Mouse (Mus musculus): ENCODE results near the gene H2-K1. TPM values are rescaled to one million over a fixed set of nuclear protein-coding genes. Genes with fewer than 3 reads are reported as not detected.

The H2-K1 gene
- polyA plus RNA-seq, 1 experiment: 79.0 TPM

- Histone ChIP-seq H3K27ac (ENCODE audit: insufficient read depth, low read length) (no peak overlapping the region), H3K4me1 (ENCODE audit: control insufficient read depth, insufficient read depth, low read length) (peaks cover 11% of the 10 kb centered on the region), H3K4me3 (ENCODE audit: insufficient read depth, low read length) (no peak overlapping the region)
- TF ChIP-seq CTCF (IDR thresholded peaks at IDR 0.05; ENCODE audit: extremely low read depth, insufficient read depth, low read length) (peak; percentile 60), POLR2A (IDR thresholded peaks at IDR 0.05; ENCODE audit: extremely low read depth, insufficient read depth, low read length) (no peak)
Measured at GRCm38 (mm10) chr17:34034064-34034463, 33.9 kb upstream of the H2-K1 start.

GRCm38 (mm10) chr17:34033441-34033840, 33.3 kb upstream of the H2-K1 start:
- TF ChIP-seq POLR2A (IDR thresholded peaks at IDR 0.05; ENCODE audit: extremely low read depth, insufficient read depth, low read length) (no peak), CTCF (IDR thresholded peaks at IDR 0.05; ENCODE audit: extremely low read depth, insufficient read depth, low read length) (no peak)
- H3K4me3 ChIP-seq (ENCODE audit: insufficient read depth, low read length): no peak overlapping the region
- H3K27ac ChIP-seq (ENCODE audit: insufficient read depth, low read length): no peak overlapping the region
- peaks cover 11% of the 10 kb centered on the region for H3K4me1 ChIP-seq (ENCODE audit: control insufficient read depth, insufficient read depth, low read length)

GRCm38 (mm10) chr17:34032806-34033205, 32.7 kb upstream of the H2-K1 start:
- peaks cover 11% of the 10 kb centered on the region for H3K4me1 ChIP-seq (ENCODE audit: control insufficient read depth, insufficient read depth, low read length)
- H3K27ac ChIP-seq (ENCODE audit: insufficient read depth, low read length): peak overlapping the region; percentile 47; the same call in 1 of the 2 replicates
- H3K4me3 ChIP-seq (ENCODE audit: insufficient read depth, low read length): peak overlapping the region; percentile 72
- TF ChIP-seq CTCF (IDR thresholded peaks at IDR 0.05; ENCODE audit: extremely low read depth, insufficient read depth, low read length): no peak

- Histone ChIP-seq H3K27ac (ENCODE audit: insufficient read depth, low read length) (peak overlapping the region; percentile 86), H3K4me3 (ENCODE audit: insufficient read depth, low read length) (peak overlapping the region; percentile 72), H3K4me1 (ENCODE audit: control insufficient read depth, insufficient read depth, low read length) (peaks cover 11% of the 10 kb centered on the region)
- TF ChIP-seq POLR2A (IDR thresholded peaks at IDR 0.05; ENCODE audit: extremely low read depth, insufficient read depth, low read length): peak; percentile 28; the same call in 1 of the 2 replicates
- no peak for TF ChIP-seq CTCF (IDR thresholded peaks at IDR 0.05; ENCODE audit: extremely low read depth, insufficient read depth, low read length)
Measured at GRCm38 (mm10) chr17:34032174-34032632, 32.1 kb upstream of the H2-K1 start.

GRCm38 (mm10) chr17:34031465-34032173, 31.5 kb upstream of the H2-K1 start, which contains the start of the genes Slc39a7 and Rxrb:
Gene Slc39a7 (minus strand): TSS chr17:34031682.
Gene Rxrb (plus strand): TSS chr17:34031812.
- Histone ChIP-seq H3K27ac (ENCODE audit: insufficient read depth, low read length) (peak within 1 kb of the TSS; percentile 86), H3K4me1 (ENCODE audit: control insufficient read depth, insufficient read depth, low read length) (peaks cover 13% of the 10 kb centered on the region), H3K4me3 (ENCODE audit: insufficient read depth, low read length) (peak within 1 kb of the TSS; percentile 72)
- TF ChIP-seq POLR2A (IDR thresholded peaks at IDR 0.05; ENCODE audit: extremely low read depth, insufficient read depth, low read length): peak; percentile 56
- no peak for TF ChIP-seq CTCF (IDR thresholded peaks at IDR 0.05; ENCODE audit: extremely low read depth, insufficient read depth, low read length)

- Histone ChIP-seq H3K4me1 (ENCODE audit: control insufficient read depth, insufficient read depth, low read length) (peaks cover 13% of the 10 kb centered on the region), H3K27ac (ENCODE audit: insufficient read depth, low read length) (no peak overlapping the region), H3K4me3 (ENCODE audit: insufficient read depth, low read length) (peak overlapping the region; percentile 72)
- TF ChIP-seq CTCF (IDR thresholded peaks at IDR 0.05; ENCODE audit: extremely low read depth, insufficient read depth, low read length): no peak
- TF ChIP-seq POLR2A (IDR thresholded peaks at IDR 0.05; ENCODE audit: extremely low read depth, insufficient read depth, low read length): no peak
Measured at GRCm38 (mm10) chr17:34030861-34031326, 30.7 kb upstream of the H2-K1 start.

GRCm38 (mm10) chr17:34029890-34030595, 29.9 kb upstream of the H2-K1 start:
- no peak for TF ChIP-seq POLR2A (IDR thresholded peaks at IDR 0.05; ENCODE audit: extremely low read depth, insufficient read depth, low read length)
- Histone ChIP-seq H3K4me3 (ENCODE audit: insufficient read depth, low read length) (peak overlapping the region; percentile 72), H3K27ac (ENCODE audit: insufficient read depth, low read length) (no peak overlapping the region), H3K4me1 (ENCODE audit: control insufficient read depth, insufficient read depth, low read length) (peaks cover 13% of the 10 kb centered on the region)

GRCm38 (mm10) chr17:34029150-34029889, 29.2 kb upstream of the H2-K1 start:
- TF ChIP-seq POLR2A (IDR thresholded peaks at IDR 0.05; ENCODE audit: extremely low read depth, insufficient read depth, low read length) (0 out of 2 replicates have a peak, but pooled peaks have one; percentile 2), CTCF (IDR thresholded peaks at IDR 0.05; ENCODE audit: extremely low read depth, insufficient read depth, low read length) (no peak)
- H3K4me1 ChIP-seq (ENCODE audit: control insufficient read depth, insufficient read depth, low read length): peaks cover 13% of the 10 kb centered on the region
- H3K4me3 ChIP-seq (ENCODE audit: insufficient read depth, low read length): no peak overlapping the region; the same call in 1 of the 2 replicates
- H3K27ac ChIP-seq (ENCODE audit: insufficient read depth, low read length): no peak overlapping the region

- TF ChIP-seq CTCF (IDR thresholded peaks at IDR 0.05; ENCODE audit: extremely low read depth, insufficient read depth, low read length) (no peak), POLR2A (IDR thresholded peaks at IDR 0.05; ENCODE audit: extremely low read depth, insufficient read depth, low read length) (0 out of 2 replicates have a peak, but pooled peaks have one; percentile 10)
- Histone ChIP-seq H3K4me3 (ENCODE audit: insufficient read depth, low read length) (no peak overlapping the region; the same call in 1 of the 2 replicates), H3K4me1 (ENCODE audit: control insufficient read depth, insufficient read depth, low read length) (peaks cover 16% of the 10 kb centered on the region), H3K27ac (ENCODE audit: insufficient read depth, low read length) (no peak overlapping the region)
Measured at GRCm38 (mm10) chr17:34028501-34029149, 28.5 kb upstream of the H2-K1 start.
